Mouse (Mus musculus) spleen, adult 2 months (tissue): ENCODE results near the gene Actl10. TPM values are rescaled to one million over a fixed set of nuclear protein-coding genes. Genes with fewer than 3 reads are reported as not detected.

Source experiments
- DNase-seq, 2 experiments: peaks; one replicate each; pipeline versions ENCODE4 v3.0.0 to v3.0.0-alpha.2; 2012 to 2021; ENCODE audit warnings: low spot score in 2 of 2, low read depth in 1 of 2
- H3K27ac ChIP-seq: fragments of 200-500 bp; 2 replicates; pipeline ENCODE4 v1.5.1; 2012; ENCODE audit warnings: low read length, inconsistent platforms; ENCODE audit not compliant: insufficient read depth
- H3K27me3 ChIP-seq: fragments of 200-500 bp; 2 replicates; pipeline ENCODE4 v1.6.1; 2012; ENCODE audit warnings: mild to moderate bottlenecking, moderate library complexity, low read length, inconsistent platforms; ENCODE audit not compliant: control insufficient read depth, insufficient read depth
- H3K36me3 ChIP-seq: fragments of 200-500 bp; 2 replicates; pipeline ENCODE4 v1.6.1; 2012; ENCODE audit warnings: mild to moderate bottlenecking, low read length, inconsistent platforms; ENCODE audit not compliant: control insufficient read depth, insufficient read depth
- H3K4me1 ChIP-seq: fragments of 200-500 bp; 2 replicates; pipeline ENCODE4 v1.6.1; 2011; ENCODE audit warnings: inconsistent platforms; ENCODE audit not compliant: control insufficient read depth, insufficient read depth, insufficient read length
- H3K4me3 ChIP-seq: fragments of 200-500 bp; 2 replicates; pipeline ENCODE4 v1.5.1; 2011; ENCODE audit warnings: mild to moderate bottlenecking, inconsistent platforms; ENCODE audit not compliant: insufficient read depth, insufficient read length; ENCODE audit errors: extremely low read depth
- CTCF ChIP-seq: fragments of 200-500 bp; IDR thresholded peaks from 2 replicates; pipeline ENCODE4 v1.5.1; 2011; ENCODE audit warnings: mild to moderate bottlenecking, inconsistent platforms; ENCODE audit not compliant: insufficient read depth, insufficient read length, insufficient replicate concordance; ENCODE audit errors: extremely low read depth
- POLR2A ChIP-seq: fragments of 200-500 bp; IDR thresholded peaks from 2 replicates; pipeline ENCODE4 v1.6.1; 2011; ENCODE audit warnings: low read depth, low read length, inconsistent platforms
- WGBS: fragments of 180-500 bp; shearing (Covaris S2); methylation state at CpG from one replicate; pipeline ENCODE4 v1.1.7; 2018; 5-methylcytosine and 5-hydroxymethylcytosine counted together
- polyA plus RNA-seq: library from polyadenylated mRNA; depleted of rRNA; stranded (reverse); fragments of >200 nt; gene quantifications from 2 replicates; pipeline ENCODE4 v1.2.3, GENCODE M21; 2012

The Actl10 gene
- polyA plus RNA-seq, 1 experiment = 0.12 TPM

GRCm38 (mm10) chr2:154550937-154551336 lies 639 bp upstream of the Actl10 start:
- WGBS = 81% methylated on average over 2 of the region's 2 CpGs
- H3K4me1 ChIP-seq = peaks cover 14% of the 10 kb centered on the region; the same call in 1 of the 2 replicates
- no peak for DNase-seq
- TF ChIP-seq CTCF (no peak), POLR2A (no peak)
- no peak overlapping the region for H3K27ac ChIP-seq
- H3K36me3 ChIP-seq = no peaks in the 10 kb centered on the region
- no peak overlapping the region for H3K4me3 ChIP-seq
- H3K27me3 ChIP-seq = no peaks in the 10 kb centered on the region

GRCm38 (mm10) chr2:154551927-154552326 lies 351 bp downstream of the Actl10 start:
- WGBS = 62% methylated on average over 21 of the region's 21 CpGs
- no peaks in the 10 kb centered on the region for H3K36me3 ChIP-seq
- no peak for TF ChIP-seq POLR2A
- no peak for TF ChIP-seq CTCF
- H3K27me3 ChIP-seq = no peaks in the 10 kb centered on the region
- H3K4me1 ChIP-seq = peaks cover 14% of the 10 kb centered on the region; the same call in 1 of the 2 replicates
- no peak overlapping the region for H3K27ac ChIP-seq
- H3K4me3 ChIP-seq = no peak overlapping the region
- DNase-seq = no peak

GRCm38 (mm10) chr2:154552424-154552907 lies 890 bp downstream of the Actl10 start:
- peak; percentile 40 to 67 for DNase-seq
- no peaks in the 10 kb centered on the region for H3K36me3 ChIP-seq
- 23% methylated on average over 27 of the region's 27 CpGs for WGBS
- H3K27me3 ChIP-seq = no peaks in the 10 kb centered on the region
- peaks cover 14% of the 10 kb centered on the region; the same call in 1 of the 2 replicates for H3K4me1 ChIP-seq
- H3K27ac ChIP-seq = no peak overlapping the region
- TF ChIP-seq CTCF = peak; percentile 65; the same call in 1 of the 2 replicates
- no peak for TF ChIP-seq POLR2A
- peak overlapping the region; percentile 40; the same call in 1 of the 2 replicates for H3K4me3 ChIP-seq

DNA sequence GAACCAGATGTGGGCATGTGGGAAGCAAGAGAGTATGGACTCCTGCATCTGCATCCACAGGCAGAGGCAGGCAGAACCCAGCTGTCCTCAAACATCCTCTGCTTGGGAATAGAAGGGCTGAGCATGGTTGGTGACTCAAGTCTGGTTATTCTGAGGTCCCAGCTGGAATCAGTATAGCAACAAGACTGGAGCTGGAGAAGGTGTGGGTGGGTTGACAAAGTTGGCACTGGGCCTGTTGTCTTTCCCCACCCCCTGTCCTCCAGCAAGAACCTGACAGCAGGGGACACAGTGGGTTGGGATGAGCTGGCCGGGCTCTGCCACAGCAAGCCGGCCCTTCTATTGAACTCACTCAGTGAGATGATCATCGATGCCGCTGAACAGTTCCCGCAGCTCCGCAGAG lies 3.7 kb downstream of the Actl10 start:
- no peak overlapping the region for H3K4me3 ChIP-seq
- H3K27me3 ChIP-seq = no peaks in the 10 kb centered on the region
- no peaks in the 10 kb centered on the region for H3K36me3 ChIP-seq
- WGBS = 94% methylated on average over 6 of the region's 6 CpGs
- peaks cover 16% of the 10 kb centered on the region for H3K4me1 ChIP-seq
- H3K27ac ChIP-seq = no peak overlapping the region
- TF ChIP-seq POLR2A (no peak), CTCF (no peak)
- no peak for DNase-seq

GRCm38 (mm10) chr2:154557184-154557832 lies 5.7 kb downstream of the Actl10 start:
- Histone ChIP-seq H3K27me3 (no peaks in the 10 kb centered on the region), H3K36me3 (peaks cover 2% of the 10 kb centered on the region; the same call in 1 of the 2 replicates), H3K4me1 (peaks cover 12% of the 10 kb centered on the region), H3K4me3 (no peak overlapping the region), H3K27ac (no peak overlapping the region)
- WGBS = 72% methylated on average over 5 of the region's 5 CpGs
- no peak for TF ChIP-seq POLR2A
- no peak for TF ChIP-seq CTCF
- DNase-seq = no peak

DNA sequence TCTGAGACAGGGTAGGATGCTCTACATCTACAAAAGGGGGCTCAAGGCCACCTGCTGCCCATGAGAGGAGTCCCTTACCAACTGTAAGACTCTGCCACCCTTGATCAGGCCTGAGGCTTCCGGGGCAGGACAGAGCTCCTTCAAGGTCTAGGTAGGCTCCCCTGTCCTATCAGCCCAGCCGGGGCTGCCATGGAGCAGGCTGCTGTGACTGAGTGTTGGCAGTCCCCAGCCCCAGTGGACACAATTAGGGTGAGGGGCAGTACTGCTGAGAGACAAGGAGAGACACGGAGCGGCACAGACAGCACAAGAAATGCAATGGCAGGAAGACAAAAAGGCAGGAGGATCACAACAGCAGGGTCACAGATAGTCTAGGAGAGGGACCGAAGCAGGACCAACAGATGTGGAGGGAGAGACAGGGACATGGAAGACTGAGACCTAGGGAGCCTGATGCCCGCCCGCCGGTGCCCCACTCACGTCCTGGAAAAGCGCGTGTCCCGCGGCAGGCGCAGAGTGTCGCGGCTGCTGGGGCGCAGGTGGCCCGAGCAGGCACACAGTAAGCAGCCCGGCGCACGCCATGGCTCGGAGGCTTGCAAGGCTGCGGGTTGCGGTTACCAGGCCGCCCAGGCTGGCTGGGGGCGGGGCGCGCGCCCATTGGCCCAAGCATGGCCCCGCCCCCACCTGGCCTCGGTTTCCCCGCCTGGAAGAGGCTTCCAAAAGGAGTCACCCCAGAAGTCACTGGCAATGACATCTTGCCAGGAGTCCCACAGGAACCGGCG lies 6.9 kb downstream of the Actl10 start, which contains the start of gene Necab3:
TSS of gene Necab3 (minus strand) at position 627 of the 776 bp plus-strand sequence.
- Histone ChIP-seq H3K27me3 (no peaks in the 10 kb centered on the region), H3K4me1 (peaks cover 8% of the 10 kb centered on the region), H3K36me3 (peaks cover 2% of the 10 kb centered on the region; the same call in 1 of the 2 replicates), H3K27ac (no peak within 1 kb of the TSS), H3K4me3 (peak within 1 kb of the TSS; percentile 43)
- DNase-seq = no peak
- 14% methylated on average over 33 of the region's 34 CpGs for WGBS
- TF ChIP-seq POLR2A (no peak), CTCF (no peak)

GRCm38 (mm10) chr2:154563612-154564170 lies 12.1 kb downstream of the Actl10 start:
- H3K4me1 ChIP-seq = peaks cover 2% of the 10 kb centered on the region
- DNase-seq = no peak

More at GRCm38 (mm10) chr2:154563612-154564170, 12.1 kb downstream of the Actl10 start:
- H3K27me3 ChIP-seq = no peaks in the 10 kb centered on the region
- WGBS = 95% methylated on average over 22 of the region's 22 CpGs
- H3K36me3 ChIP-seq = peaks cover 2% of the 10 kb centered on the region; the same call in 1 of the 2 replicates
- no peak overlapping the region for H3K27ac ChIP-seq
- TF ChIP-seq POLR2A (no peak), CTCF (no peak)
- H3K4me3 ChIP-seq = no peak overlapping the region
